Mouse (Mus musculus): Measurements from ENCODE around the gene Mcm7. TPM values are rescaled to one million over a fixed set of nuclear protein-coding genes. Genes with fewer than 3 reads are reported as not detected.
A peak's percentile ranks its signal among the peaks of the same experiment; 100 is the strongest.

Gene Mcm7
- total and polyA plus RNA-seq, 3 experiments, result 146 to 277 (median 206) TPM

- TF ChIP-seq MAZ (IDR thresholded peaks at IDR 0.05; ENCODE audit: low read depth, low read length) (peak; percentile 34; the same call in 1 of the 2 replicates), NRF1 (IDR thresholded peaks at IDR 0.05; ENCODE audit: low read depth, low read length) (0 out of 2 replicates have a peak, but pooled peaks have one; percentile 28), TCF12 (IDR thresholded peaks at IDR 0.05; ENCODE audit: low read depth, low read length) (peak; percentile 17; the same call in 1 of the 2 replicates), KAT2A (IDR thresholded peaks at IDR 0.05; ENCODE audit: insufficient replicate concordance, low read length) (peak; percentile 82), ZC3H11A (IDR thresholded peaks at IDR 0.05; ENCODE audit: low read depth, low read length) (no peak), EP300 (IDR thresholded peaks at IDR 0.05; ENCODE audit: low read length) (no peak), MAFK (IDR thresholded peaks at IDR 0.05; ENCODE audit: insufficient replicate concordance, low read length) (no peak), USF2 (conservative IDR thresholded peaks at IDR 0.05; ENCODE audit: low read depth, low read length) (no peak), E2F4 (IDR thresholded peaks at IDR 0.05; ENCODE audit: insufficient replicate concordance, low read depth, low read length) (peak; percentile 73; the same call in 1 of the 2 replicates), MEF2A (IDR thresholded peaks at IDR 0.05; ENCODE audit: borderline replicate concordance, low read depth, low read length) (0 out of 2 replicates have a peak, but pooled peaks have one; percentile 37)
These were observed 1.2 kb downstream of the Mcm7 start (continued) for GRCm38 (mm10) chr5:138170936-138171561.

GRCm38 (mm10) chr5:138165594-138165993 is 6.6 kb downstream of the Mcm7 start:
- no peaks in the 10 kb centered on the region for H3K9me3 ChIP-seq (replicated peaks; ENCODE audit: low read length)
- H3K27ac ChIP-seq (ENCODE audit: insufficient read depth, low read depth), result no peak overlapping the region
- no peak overlapping the region for H3K4me3 ChIP-seq (replicated peaks in 1 of 3; ENCODE audit: low read depth in 2 of 3, low read length in 2 of 3, poor library complexity in 1 of 3)
- H3K27me3 ChIP-seq (replicated peaks), result no peaks in the 10 kb centered on the region
- TF ChIP-seq ZNF384 (IDR thresholded peaks at IDR 0.05; ENCODE audit: low read depth, low read length) (no peak), CTCF (conservative IDR thresholded peaks at IDR 0.05 in 1 of 2, IDR thresholded peaks at IDR 0.05 in 1 of 2; ENCODE audit: low read depth in 2 of 2, low read length in 2 of 2) (no peak), MAFK (IDR thresholded peaks at IDR 0.05; ENCODE audit: insufficient replicate concordance, low read length) (peak; percentile 68; the same call in 1 of the 2 replicates), NRF1 (IDR thresholded peaks at IDR 0.05; ENCODE audit: low read depth, low read length) (no peak), ZMIZ1 (IDR thresholded peaks at IDR 0.05; ENCODE audit: low read depth, low read length) (peak; percentile 30; the same call in 1 of the 2 replicates), RAD21 (IDR thresholded peaks at IDR 0.05; ENCODE audit: low read depth, low read length) (no peak), IRF4 (IDR thresholded peaks at IDR 0.05; ENCODE audit: low read depth, low read length) (no peak), SIN3A (IDR thresholded peaks at IDR 0.05; ENCODE audit: low read length) (no peak)
- dilution Hi-C loops (cut with MboI; ENCODE audit: extremely low pct_ligation_motif_present, extremely low pct_unique_long_range_greater_than_20kb, low sequenced_read_pairs) (no loop called here), in situ Hi-C loops (cut with MboI; ENCODE audit: low pct_ligation_motif_present, low pct_unique_long_range_greater_than_20kb, low sequenced_read_pairs) (no loop called here)
- H3K79me2 ChIP-seq (replicated peaks; ENCODE audit: control insufficient read depth, extremely low read depth, insufficient read depth, poor library complexity, severe bottlenecking), result peaks cover 32% of the 10 kb centered on the region
- no peak overlapping the region for H3K4me2 ChIP-seq (ENCODE audit: insufficient read depth, low read depth, poor library complexity, severe bottlenecking)
- no peak overlapping the region for H3K9ac ChIP-seq (ENCODE audit: insufficient read depth, low read depth)
- DNase-seq (ENCODE audit: extremely low read depth), result no peak
- peaks cover 3 to 30% of the 10 kb centered on the region in 2 experiments for H3K4me1 ChIP-seq (ENCODE audit: control insufficient read depth in 1 of 2, insufficient read depth in 2 of 2)
- H3K36me3 ChIP-seq (replicated peaks in 1 of 2; ENCODE audit: control insufficient read depth in 1 of 2, insufficient read depth in 1 of 2, low read length in 1 of 2), result peaks cover 73 to 80% of the 10 kb centered on the region in 2 experiments

- in situ Hi-C loops (cut with MboI; ENCODE audit: low pct_ligation_motif_present, low pct_unique_long_range_greater_than_20kb, low sequenced_read_pairs) (loop anchor here (5.0 kb wide), 1 partner anchor 56 kb away; no protein-coding TSS in a partner anchor), dilution Hi-C loops (cut with MboI; ENCODE audit: extremely low pct_ligation_motif_present, extremely low pct_unique_long_range_greater_than_20kb, low sequenced_read_pairs) (no loop called here)
- Histone ChIP-seq H3K36me3 (replicated peaks in 1 of 2; ENCODE audit: control insufficient read depth in 1 of 2, insufficient read depth in 1 of 2, low read length in 1 of 2) (peaks cover 60 to 66% of the 10 kb centered on the region in 2 experiments), H3K9me3 (replicated peaks; ENCODE audit: low read length) (no peaks in the 10 kb centered on the region), H3K27ac (ENCODE audit: insufficient read depth, low read depth) (no peak overlapping the region), H3K27me3 (replicated peaks) (no peaks in the 10 kb centered on the region), H3K4me2 (ENCODE audit: insufficient read depth, low read depth, poor library complexity, severe bottlenecking) (no peak overlapping the region), H3K79me2 (replicated peaks; ENCODE audit: control insufficient read depth, extremely low read depth, insufficient read depth, poor library complexity, severe bottlenecking) (peaks cover 13% of the 10 kb centered on the region), H3K4me3 (replicated peaks in 1 of 3; ENCODE audit: low read depth in 2 of 3, low read length in 2 of 3, poor library complexity in 1 of 3) (no peak overlapping the region), H3K9ac (ENCODE audit: insufficient read depth, low read depth) (no peak overlapping the region), H3K4me1 (ENCODE audit: control insufficient read depth in 1 of 2, insufficient read depth in 2 of 2) (peaks cover 0 to 22% of the 10 kb centered on the region in 2 experiments; a peak in 2 of 4 replicates)
- DNase-seq (ENCODE audit: extremely low read depth), result no peak
- TF ChIP-seq ZMIZ1 (IDR thresholded peaks at IDR 0.05; ENCODE audit: low read depth, low read length) (peak; percentile 20), POLR2AphosphoS2 (IDR thresholded peaks at IDR 0.05; ENCODE audit: low read depth, low read length) (peak; percentile 56; the same call in 1 of the 2 replicates), PAX5 (IDR thresholded peaks at IDR 0.05; ENCODE audit: low read length) (no peak)
These were observed 8.6 kb downstream of the Mcm7 start for GRCm38 (mm10) chr5:138163610-138164009.

Measured in CH12.LX (cell line).